Mouse (Mus musculus) liver, adult 2 months (tissue): ENCODE measurements around the gene Col23a1. TPM values are rescaled to one million over a fixed set of nuclear protein-coding genes. Genes with fewer than 3 reads are reported as not detected.

Source experiments
- DNase-seq: peaks from one replicate; pipeline ENCODE4 v3.0.0-alpha.2; 2011; ENCODE audit warnings: low read depth, low spot score; ENCODE audit errors: extremely low read depth
- H3K27ac ChIP-seq: fragments of 200-500 bp; replicated peaks from 2 replicates; pipeline ENCODE4 v1.5.1; 2012; ENCODE audit warnings: low read depth, mild to moderate bottlenecking, control low read depth, inconsistent platforms, low read length; ENCODE audit not compliant: insufficient read depth
- H3K27me3 ChIP-seq: fragments of 200-500 bp; 2 replicates; pipeline ENCODE4 v1.6.1; 2012; ENCODE audit warnings: mild to moderate bottlenecking, moderate library complexity, low read length, inconsistent platforms; ENCODE audit not compliant: control insufficient read depth, insufficient read depth
- H3K36me3 ChIP-seq: fragments of 200-500 bp; 2 replicates; pipeline ENCODE4 v1.6.1; 2012; ENCODE audit warnings: low read length, inconsistent platforms; ENCODE audit not compliant: control insufficient read depth, insufficient read depth
- H3K4me1 ChIP-seq: fragments of 200-500 bp; 2 replicates; pipeline ENCODE4 v1.6.1; 2011; ENCODE audit warnings: low read length; ENCODE audit not compliant: control insufficient read depth, insufficient read depth
- H3K4me3 ChIP-seq: fragments of 200-500 bp; 2 replicates; pipeline ENCODE4 v1.5.1; 2011; ENCODE audit warnings: low read depth, mild to moderate bottlenecking, control low read depth, low read length, moderate library complexity; ENCODE audit not compliant: insufficient read depth
- H3K79me2 ChIP-seq: fragments of 200-500 bp; 2 replicates; pipeline ENCODE4 v1.6.1; 2012; ENCODE audit warnings: inconsistent platforms, mild to moderate bottlenecking, low read length, moderate library complexity; ENCODE audit not compliant: control insufficient read depth, insufficient read depth
- H3K9ac ChIP-seq: fragments of 200-500 bp; 2 replicates; pipeline ENCODE4 v1.6.1; 2012; ENCODE audit warnings: low read depth, mild to moderate bottlenecking, control low read depth, inconsistent platforms, low read length
- CTCF ChIP-seq: fragments of 200-500 bp; IDR thresholded peaks from 2 replicates; pipeline ENCODE4 v1.5.1; 2011; ENCODE audit warnings: low read depth, low read length, control low read depth
- POLR2A ChIP-seq: fragments of 200-500 bp; IDR thresholded peaks from 2 replicates; pipeline ENCODE4 v1.6.1; 2011; ENCODE audit warnings: low read length, control low read depth; ENCODE audit not compliant: insufficient read depth; ENCODE audit errors: extremely low read depth
- WGBS: fragments of 180-500 bp; shearing (Covaris S2); methylation state at CpG from one replicate; pipeline ENCODE4 v1.1.7; 2018; 5-methylcytosine and 5-hydroxymethylcytosine counted together
- polyA plus RNA-seq: library from polyadenylated mRNA; depleted of rRNA; stranded (reverse); fragments of >200 nt; gene quantifications from 2 replicates; pipeline ENCODE4 v1.2.3, GENCODE M21; 2012
- total RNA-seq: library from RNA; depleted of rRNA; stranded (reverse); fragments of >200 nt; gene quantifications from 2 replicates; pipeline ENCODE4 v1.2.3, GENCODE M21; 2014

Col23a1 gene
- total and polyA plus RNA-seq, 2 experiments, result 0.05 to 0.09 TPM

- Histone ChIP-seq H3K27ac (no peak overlapping the region), H3K9ac (no peak overlapping the region), H3K4me1 (no peaks in the 10 kb centered on the region), H3K4me3 (no peak overlapping the region), H3K27me3 (no peaks in the 10 kb centered on the region), H3K79me2 (no peaks in the 10 kb centered on the region), H3K36me3 (no peaks in the 10 kb centered on the region)
- no peak for TF ChIP-seq POLR2A
- no peak for TF ChIP-seq CTCF
- DNase-seq, result no peak
- WGBS, result 63% methylated on average over 4 of the region's 4 CpGs
Observed at GRCm38 (mm10) chr11:51371321-51371720, 81.6 kb downstream of the Col23a1 start.

- H3K9ac ChIP-seq, result no peak overlapping the region
- WGBS, result 89% methylated on average over 1 of the region's 1 CpGs
- TF ChIP-seq CTCF (no peak), POLR2A (no peak)
- H3K27ac ChIP-seq, result no peak overlapping the region
- no peaks in the 10 kb centered on the region for H3K27me3 ChIP-seq
- no peaks in the 10 kb centered on the region for H3K4me1 ChIP-seq
- no peaks in the 10 kb centered on the region for H3K36me3 ChIP-seq
- H3K79me2 ChIP-seq, result no peaks in the 10 kb centered on the region
- DNase-seq, result no peak
- H3K4me3 ChIP-seq, result no peak overlapping the region
Observed at GRCm38 (mm10) chr11:51371926-51372325, 82.2 kb downstream of the Col23a1 start.

GRCm38 (mm10) chr11:51377199-51377598, 87.5 kb downstream of the Col23a1 start:
- Histone ChIP-seq H3K27me3 (no peaks in the 10 kb centered on the region), H3K4me3 (no peak overlapping the region), H3K79me2 (no peaks in the 10 kb centered on the region), H3K4me1 (no peaks in the 10 kb centered on the region), H3K36me3 (no peaks in the 10 kb centered on the region), H3K27ac (no peak overlapping the region), H3K9ac (no peak overlapping the region)
- 59% methylated on average over 5 of the region's 5 CpGs for WGBS
- no peak for DNase-seq
- no peak for TF ChIP-seq POLR2A
- TF ChIP-seq CTCF, result no peak

DNA sequence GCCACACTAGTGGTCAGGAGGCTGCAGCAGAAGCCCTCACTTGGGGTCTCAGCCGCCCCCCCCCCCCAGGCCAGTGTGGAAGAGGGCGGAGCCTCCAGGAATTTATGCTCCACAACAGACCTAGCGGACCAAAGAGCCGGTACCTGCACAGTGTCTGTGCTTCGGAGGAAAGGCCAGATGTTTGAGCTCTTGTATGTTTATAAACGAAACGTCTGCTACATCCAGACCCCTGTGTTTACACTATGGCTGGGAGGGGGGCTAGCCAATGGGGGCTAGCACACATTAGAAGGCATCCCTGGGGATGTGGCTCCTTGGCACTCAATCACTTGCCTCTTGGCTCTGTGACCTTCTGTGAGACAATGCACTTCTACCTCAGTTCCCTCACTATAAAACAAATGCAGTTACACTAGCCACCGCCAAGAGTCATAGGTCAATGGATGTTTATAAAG, 99.2 kb downstream of the Col23a1 start:
- Histone ChIP-seq H3K79me2 (no peaks in the 10 kb centered on the region), H3K4me1 (no peaks in the 10 kb centered on the region)
- WGBS, result 55% methylated on average over 8 of the region's 8 CpGs

DNA sequence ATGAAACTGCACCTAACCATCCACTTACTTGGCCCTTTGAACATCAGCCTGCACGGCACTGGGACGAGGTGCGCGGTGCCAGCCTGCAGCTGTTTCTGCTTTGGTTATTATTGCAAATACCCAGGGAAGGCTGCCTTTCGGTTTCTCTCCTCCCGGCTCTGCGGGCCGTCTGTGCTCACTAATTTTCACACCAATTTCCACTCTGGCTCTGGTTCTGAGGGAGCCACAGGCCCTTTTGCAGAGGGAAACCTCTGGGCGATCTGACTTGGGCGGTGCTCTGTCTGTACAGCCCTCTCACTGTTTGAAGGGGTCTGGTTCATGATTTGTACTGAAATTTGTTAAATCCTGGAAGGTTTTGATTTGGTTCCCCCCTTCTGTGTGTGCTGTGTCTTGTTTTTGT, 100.0 kb downstream of the Col23a1 start:
- no peak overlapping the region for H3K4me3 ChIP-seq
- no peak overlapping the region for H3K27ac ChIP-seq
- no peak for DNase-seq
- WGBS, result 89% methylated on average over 10 of the region's 10 CpGs
- no peak overlapping the region for H3K9ac ChIP-seq
- no peaks in the 10 kb centered on the region for H3K4me1 ChIP-seq
- TF ChIP-seq POLR2A (no peak), CTCF (no peak)
- no peaks in the 10 kb centered on the region for H3K36me3 ChIP-seq
- H3K79me2 ChIP-seq, result no peaks in the 10 kb centered on the region
- no peaks in the 10 kb centered on the region for H3K27me3 ChIP-seq

More for the DNA sequence above, 99.2 kb downstream of the Col23a1 start:
- H3K9ac ChIP-seq, result no peak overlapping the region
- DNase-seq, result no peak
- H3K36me3 ChIP-seq, result no peaks in the 10 kb centered on the region
- H3K27me3 ChIP-seq, result no peaks in the 10 kb centered on the region
- no peak overlapping the region for H3K4me3 ChIP-seq
- TF ChIP-seq POLR2A, result no peak
- TF ChIP-seq CTCF, result no peak
- H3K27ac ChIP-seq, result no peak overlapping the region

GRCm38 (mm10) chr11:51390521-51390920, 100.8 kb downstream of the Col23a1 start:
- H3K4me3 ChIP-seq, result no peak overlapping the region
- no peak for DNase-seq
- no peaks in the 10 kb centered on the region for H3K4me1 ChIP-seq
- 74% methylated on average over 3 of the region's 3 CpGs for whole genome bisulfite sequencing
- no peaks in the 10 kb centered on the region for H3K79me2 ChIP-seq
- no peaks in the 10 kb centered on the region for H3K36me3 ChIP-seq
- H3K27me3 ChIP-seq, result no peaks in the 10 kb centered on the region
- no peak for TF ChIP-seq CTCF
- TF ChIP-seq POLR2A, result no peak
- H3K9ac ChIP-seq, result no peak overlapping the region
- no peak overlapping the region for H3K27ac ChIP-seq
